ENCODE assay signal across 18 mouse cellular contexts in the genomic region with DNA sequence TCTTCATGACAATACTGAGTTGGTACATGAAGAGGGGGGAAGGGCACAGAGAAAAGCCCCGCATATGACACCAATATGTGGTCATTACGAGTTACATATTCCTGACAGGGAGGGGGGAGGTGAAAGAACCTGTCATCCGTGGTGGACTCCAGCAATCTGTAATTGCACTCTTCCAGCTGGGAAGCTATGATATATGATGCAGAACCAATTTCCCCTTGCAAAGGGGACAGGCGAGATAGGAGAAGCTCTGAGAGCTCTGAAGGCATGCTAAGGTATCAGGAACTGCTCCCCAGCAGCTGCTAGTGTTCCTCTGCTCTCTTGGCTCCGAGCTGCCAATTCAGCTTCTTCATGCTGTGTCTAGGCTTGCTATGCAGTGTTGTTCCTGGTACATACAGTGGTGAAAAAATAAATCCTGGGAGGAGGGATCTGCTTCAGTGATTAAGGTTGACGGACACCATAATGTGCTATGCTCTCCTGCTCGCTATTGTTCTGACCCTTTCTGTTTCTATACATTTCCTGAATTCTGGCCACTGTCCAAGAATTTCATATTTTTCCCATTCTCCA. TPM values are rescaled to one million over a fixed set of nuclear protein-coding genes. Genes with fewer than 3 reads are reported as not detected.
A peak's percentile ranks its signal among the peaks of the same experiment; 100 is the strongest.
DNase-seq lines count a peak whose midpoint lies in the region; ATAC-seq lines count a peak whose summit lies in the region.
"Had no signal": no experiment of that assay in that cellular context is flagged by ENCODE, and none has a peak within 500 bp of the region (broad histone marks: within the 10 kb centered on the region; RNA-seq: fewer than 3 reads in every experiment).

No protein-coding gene starts in this region.

- no peak overlapping the region for H3K27ac ChIP-seq in embryonic facial prominence, embryonic 11.5 days (replicated peaks; ENCODE audit: low read depth, low read length)
- no peak overlapping the region for H3K27ac ChIP-seq in embryonic facial prominence, embryonic 10.5 days (replicated peaks)
- 0 out of 2 replicates have a peak overlapping the region, but pooled peaks have one; percentile 38 for H3K27ac ChIP-seq in midbrain, embryonic 10.5 days (replicated peaks)
- no peak overlapping the region for H3K27ac ChIP-seq in midbrain, embryonic 11.5 days (ENCODE audit: low read depth, low read length)
- H3K27ac ChIP-seq in embryonic facial prominence, embryonic 14.5 days (replicated peaks; ENCODE audit: low read depth, low read length), result no peak overlapping the region
- 0 out of 2 replicates have a peak overlapping the region, but pooled peaks have one; percentile 34 for H3K27ac ChIP-seq in midbrain, embryonic 15.5 days
- H3K27ac ChIP-seq: heart, embryonic 15.5 days had no signal

- no peak overlapping the region for H3K4me2 ChIP-seq in embryonic facial prominence, embryonic 11.5 days (ENCODE audit: low read depth, low read length)
- no peak overlapping the region for H3K4me2 ChIP-seq in midbrain, embryonic 11.5 days
- H3K4me2 ChIP-seq in embryonic facial prominence, embryonic 14.5 days (ENCODE audit: low read depth, low read length), result no peak overlapping the region
- no peak overlapping the region for H3K4me2 ChIP-seq in midbrain, embryonic 15.5 days
- H3K4me2 ChIP-seq: heart, embryonic 15.5 days; lung, embryonic 14.5 days had no signal

- no peak for DNase-seq in embryonic facial prominence, embryonic 11.5 days (ENCODE audit: low spot score)
- no peak for DNase-seq in embryonic facial prominence, embryonic 10.5 days (ENCODE audit: low spot score)
- DNase-seq in midbrain, embryonic 10.5 days (ENCODE audit: low spot score), result no peak
- no peak for DNase-seq in midbrain, embryonic 11.5 days (ENCODE audit: low spot score, missing footprints)
- peak; percentile 15 for DNase-seq in embryonic facial prominence, embryonic 14.5 days (ENCODE audit: low spot score)
- DNase-seq in adrenal gland, postnatal 4 days (ENCODE audit: low spot score in 2 of 2), result no peak
- DNase-seq in natural killer cell, adult 2 months (ENCODE audit: low spot score in 2 of 2), result no peak
- DNase-seq: adrenal gland, adult 8-10 months; B cell, adult 2 months; kidney, postnatal 25 days; layer of hippocampus, postnatal 36 days; lung, embryonic 14.5 days; right cerebral cortex, adult 18-20 months had no signal

- no peaks in the 10 kb centered on the region for H3K9me3 ChIP-seq in embryonic facial prominence, embryonic 11.5 days (replicated peaks; ENCODE audit: control insufficient read depth, low read length)
- no peaks in the 10 kb centered on the region for H3K9me3 ChIP-seq in embryonic facial prominence, embryonic 10.5 days
- H3K9me3 ChIP-seq in midbrain, embryonic 10.5 days (replicated peaks), result no peaks in the 10 kb centered on the region
- H3K9me3 ChIP-seq in midbrain, embryonic 11.5 days (ENCODE audit: control insufficient read depth, low read length), result no peaks in the 10 kb centered on the region
- no peaks in the 10 kb centered on the region for H3K9me3 ChIP-seq in embryonic facial prominence, embryonic 14.5 days (ENCODE audit: control insufficient read depth, low read length)
- no peaks in the 10 kb centered on the region for H3K9me3 ChIP-seq in midbrain, embryonic 15.5 days
- H3K9me3 ChIP-seq: heart, embryonic 15.5 days had no signal

- no peak overlapping the region for H3K4me3 ChIP-seq in embryonic facial prominence, embryonic 11.5 days (ENCODE audit: low read depth, low read length)
- H3K4me3 ChIP-seq in embryonic facial prominence, embryonic 10.5 days, result no peak overlapping the region
- no peak overlapping the region for H3K4me3 ChIP-seq in midbrain, embryonic 10.5 days
- H3K4me3 ChIP-seq in midbrain, embryonic 11.5 days (ENCODE audit: low read depth, low read length), result no peak overlapping the region
- no peak overlapping the region for H3K4me3 ChIP-seq in embryonic facial prominence, embryonic 14.5 days (ENCODE audit: low read depth, low read length)
- H3K4me3 ChIP-seq in midbrain, embryonic 15.5 days, result no peak overlapping the region
- H3K4me3 ChIP-seq: erythroblast, embryonic 14.5 days; heart, embryonic 15.5 days had no signal

- ATAC-seq in embryonic facial prominence, embryonic 11.5 days (replicated peaks; ENCODE audit: insufficient number of reproducible peaks, low FRiP score, low TSS enrichment, low read depth), result peak; percentile 62; the same call in 1 of the 2 replicates
- ATAC-seq in midbrain, embryonic 11.5 days (ENCODE audit: low FRiP score), result no peak
- no peak for ATAC-seq in embryonic facial prominence, embryonic 14.5 days (ENCODE audit: low read depth)
- 0 out of 2 replicates have a peak, but pooled peaks have one; percentile 39 for ATAC-seq in midbrain, embryonic 15.5 days (replicated peaks)
- ATAC-seq: inflammation-experienced regulatory T-cells, adult 6 months had no signal

- WGBS in embryonic facial prominence, embryonic 11.5 days, result 68% methylated on average over 7 of the region's 7 CpGs
- 79% methylated on average over 7 of the region's 7 CpGs for WGBS in embryonic facial prominence, embryonic 10.5 days
- WGBS in midbrain, embryonic 10.5 days, result 89% methylated on average over 7 of the region's 7 CpGs
- WGBS in midbrain, embryonic 11.5 days, result 79% methylated on average over 7 of the region's 7 CpGs
- 34% methylated on average over 7 of the region's 7 CpGs for WGBS in embryonic facial prominence, embryonic 14.5 days
- 60% methylated on average over 7 of the region's 7 CpGs for WGBS in midbrain, embryonic 15.5 days

- no peaks in the 10 kb centered on the region for H3K36me3 ChIP-seq in embryonic facial prominence, embryonic 11.5 days (replicated peaks; ENCODE audit: control insufficient read depth, insufficient read depth, low read depth, low read length)
- no peaks in the 10 kb centered on the region for H3K36me3 ChIP-seq in embryonic facial prominence, embryonic 10.5 days (replicated peaks)
- H3K36me3 ChIP-seq in midbrain, embryonic 10.5 days, result no peaks in the 10 kb centered on the region
- no peaks in the 10 kb centered on the region for H3K36me3 ChIP-seq in midbrain, embryonic 11.5 days (ENCODE audit: control insufficient read depth, insufficient read depth, low read length)
- no peaks in the 10 kb centered on the region for H3K36me3 ChIP-seq in embryonic facial prominence, embryonic 14.5 days (ENCODE audit: control insufficient read depth, insufficient read depth, low read length)
- H3K36me3 ChIP-seq in midbrain, embryonic 15.5 days (replicated peaks), result no peaks in the 10 kb centered on the region
- H3K36me3 ChIP-seq: heart, embryonic 15.5 days had no signal

- no peak overlapping the region for H3K9ac ChIP-seq in embryonic facial prominence, embryonic 11.5 days (replicated peaks; ENCODE audit: low read length)
- no peak overlapping the region for H3K9ac ChIP-seq in midbrain, embryonic 11.5 days (ENCODE audit: low read length)
- H3K9ac ChIP-seq in embryonic facial prominence, embryonic 14.5 days (ENCODE audit: low read depth, low read length), result no peak overlapping the region
- no peak overlapping the region for H3K9ac ChIP-seq in midbrain, embryonic 15.5 days
- H3K9ac ChIP-seq: heart, embryonic 15.5 days; lung, embryonic 14.5 days had no signal

- H3K4me1 ChIP-seq in embryonic facial prominence, embryonic 11.5 days (ENCODE audit: control insufficient read depth, insufficient read depth, low read length), result no peaks in the 10 kb centered on the region
- 0 out of 2 replicates have a peak, but pooled peaks cover 7% of the 10 kb centered on the region for H3K4me1 ChIP-seq in embryonic facial prominence, embryonic 10.5 days
- peaks cover 4% of the 10 kb centered on the region; the same call in 1 of the 2 replicates for H3K4me1 ChIP-seq in midbrain, embryonic 10.5 days
- no peaks in the 10 kb centered on the region for H3K4me1 ChIP-seq in midbrain, embryonic 11.5 days (ENCODE audit: control insufficient read depth, insufficient read depth, low read length)
- H3K4me1 ChIP-seq in embryonic facial prominence, embryonic 14.5 days (ENCODE audit: control insufficient read depth, insufficient read depth, low read length), result 0 out of 2 replicates have a peak, but pooled peaks cover 4% of the 10 kb centered on the region
- no peaks in the 10 kb centered on the region for H3K4me1 ChIP-seq in midbrain, embryonic 15.5 days
- H3K4me1 ChIP-seq: heart, embryonic 15.5 days had no signal

- H3K27me3 ChIP-seq in embryonic facial prominence, embryonic 11.5 days (ENCODE audit: control insufficient read depth, insufficient read depth, low read length), result no peaks in the 10 kb centered on the region
- no peaks in the 10 kb centered on the region for H3K27me3 ChIP-seq in embryonic facial prominence, embryonic 10.5 days (replicated peaks; ENCODE audit: low read depth, poor library complexity, severe bottlenecking)
- H3K27me3 ChIP-seq in midbrain, embryonic 10.5 days (ENCODE audit: low read depth, poor library complexity, severe bottlenecking), result no peaks in the 10 kb centered on the region
- H3K27me3 ChIP-seq in midbrain, embryonic 11.5 days (ENCODE audit: control insufficient read depth, insufficient read depth, low read length), result no peaks in the 10 kb centered on the region
- H3K27me3 ChIP-seq in embryonic facial prominence, embryonic 14.5 days (replicated peaks; ENCODE audit: control insufficient read depth, insufficient read depth, low read length), result no peaks in the 10 kb centered on the region
- no peaks in the 10 kb centered on the region for H3K27me3 ChIP-seq in midbrain, embryonic 15.5 days (replicated peaks)
- H3K27me3 ChIP-seq: heart, embryonic 15.5 days had no signal

RNA-seq across cellular contexts. Expression of a gene that starts 57.7 kb away (rescaled TPM):
- polyA plus RNA-seq in embryonic facial prominence, embryonic 11.5 days (2014; fragmentation: Nextera tagmentation; extraction: Ambion mirVana), result 9.8 and 10.7 TPM in 2 replicates
- polyA plus RNA-seq in embryonic facial prominence, embryonic 10.5 days (2016; fragmentation: Nextera tagmentation; extraction: Ambion mirVana), result 8.7 and 9.3 TPM in 2 replicates
- 18.2 and 23.4 TPM in 2 replicates for polyA plus RNA-seq in midbrain, embryonic 10.5 days (2016; fragmentation: Nextera tagmentation; extraction: Ambion mirVana)
- polyA plus RNA-seq in midbrain, embryonic 11.5 days (2014; fragmentation: Nextera tagmentation; extraction: Ambion mirVana), result 35.6 and 37.3 TPM in 2 replicates
- 5.4 and 6.1 TPM in 2 replicates for polyA plus RNA-seq in embryonic facial prominence, embryonic 14.5 days (2014; fragmentation: Nextera tagmentation; extraction: Ambion mirVana)
- polyA plus RNA-seq in midbrain, embryonic 15.5 days (2015; fragmentation: Nextera tagmentation; extraction: Ambion mirVana), result 41.1 and 44.8 TPM in 2 replicates
- total RNA-seq in adrenal gland, postnatal 4 days (2021), result 10 to 100 TPM; 12.6 to 14.5 TPM
- total RNA-seq: common myeloid progenitor, adult 5-6 weeks had no signal
- polyA plus RNA-seq: inflammation-experienced regulatory T-cells, adult 6 months had no signal

Comparison
In these comparisons a context has a peak if more than half of its experiments do, and no peak if none do; other contexts are left out.
1. ATAC-seq: peak in embryonic facial prominence, embryonic 11.5 days (single experiment) and midbrain, embryonic 15.5 days (single experiment); none in midbrain, embryonic 11.5 days (single experiment) and embryonic facial prominence, embryonic 14.5 days (single experiment).
2. H3K27ac ChIP-seq: peak in midbrain, embryonic 10.5 days (single experiment) and midbrain, embryonic 15.5 days (single experiment); none in embryonic facial prominence, embryonic 11.5 days (single experiment), embryonic facial prominence, embryonic 10.5 days (single experiment), midbrain, embryonic 11.5 days (single experiment) and embryonic facial prominence, embryonic 14.5 days (single experiment).